Mouse (Mus musculus): Measurements from ENCODE around the gene Adamts20. TPM values are rescaled to one million over a fixed set of nuclear protein-coding genes. Genes with fewer than 3 reads are reported as not detected.

The Adamts20 gene
- polyA plus RNA-seq (2015; fragmentation: Nextera tagmentation; extraction: Ambion mirVana), result 7.5 and 7.9 TPM in 2 replicates

GRCm38 (mm10) chr15:94465318-94465717 lies at the start of gene Adamts20:
Gene Adamts20 (minus strand): TSS chr15:94465418.

Other genes with a start within 250 kb of the Adamts20 start
- 2.9 and 3.6 TPM in 2 replicates for gene Pus7l, start 78.1 kb upstream of the Adamts20 start, polyA plus RNA-seq (2015; fragmentation: Nextera tagmentation; extraction: Ambion mirVana)
- 3.7 and 4.7 TPM in 2 replicates for gene Irak4, start 78.2 kb upstream of the Adamts20 start, polyA plus RNA-seq (2015; fragmentation: Nextera tagmentation; extraction: Ambion mirVana)
- 27.7 and 39.5 TPM in 2 replicates for gene Twf1, start 124.5 kb upstream of the Adamts20 start, polyA plus RNA-seq (2015; fragmentation: Nextera tagmentation; extraction: Ambion mirVana)
- 31.8 and 32.0 TPM in 2 replicates for gene Tmem117, start 163.8 kb upstream of the Adamts20 start, polyA plus RNA-seq (2015; fragmentation: Nextera tagmentation; extraction: Ambion mirVana)

Data from skeletal muscle tissue, postnatal 0 days (tissue).